Mouse (Mus musculus) olfactory bulb, adult 2 months (tissue): ENCODE data around the gene Kcnd1.

Experiments used
- CTCF ChIP-seq: fragments of 200-500 bp; IDR thresholded peaks from 2 replicates; pipeline ENCODE4 v1.5.1; 2012; ENCODE audit warnings: low read depth, mild to moderate bottlenecking, low read length, moderate library complexity; ENCODE audit not compliant: insufficient read depth
- POLR2A ChIP-seq: fragments of 200-500 bp; IDR thresholded peaks from 2 replicates; pipeline ENCODE4 v1.6.1; 2012; ENCODE audit warnings: mild to moderate bottlenecking, low read depth, low read length, moderate library complexity; ENCODE audit not compliant: insufficient read depth

DNA sequence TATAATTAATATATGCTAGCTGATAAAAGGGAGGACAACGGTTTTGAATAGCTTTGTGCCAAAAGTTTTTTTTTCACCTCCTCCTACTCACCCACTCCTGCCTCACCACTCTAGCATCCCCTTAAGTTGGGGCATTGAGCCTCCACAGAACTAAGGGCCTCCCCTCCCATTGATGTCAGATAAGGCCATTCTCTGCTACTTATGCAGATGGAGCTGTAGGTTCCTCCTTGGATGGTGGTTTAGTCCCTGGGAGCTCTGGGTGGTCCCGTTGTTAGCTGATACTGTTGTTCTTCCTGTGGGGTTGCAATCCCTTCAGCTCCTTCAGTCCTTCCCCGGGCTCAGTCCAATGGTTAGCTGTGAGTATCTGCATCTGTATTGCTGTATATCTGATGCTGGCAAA lies 42.8 kb upstream of the Kcnd1 start:
- TF ChIP-seq POLR2A (no peak), CTCF (no peak)
